28 mouse cellular contexts compared by ENCODE assay signal in genomic region chrX:42401091-42401490, GRCm38 (mm10).
"Had no signal": no experiment of that assay in that cellular context is flagged by ENCODE, and none has a peak within 500 bp of the region (broad histone marks: within the 10 kb centered on the region; RNA-seq: fewer than 3 reads in every experiment).

No protein-coding gene starts in this region.

- H3K4me1 ChIP-seq: embryonic facial prominence, embryonic 10.5 days; embryonic facial prominence, embryonic 12.5 days; embryonic facial prominence, embryonic 13.5 days; embryonic facial prominence, embryonic 15.5 days; forebrain, embryonic 12.5 days; forebrain, embryonic 13.5 days; forebrain, embryonic 15.5 days had no signal

- H3K36me3 ChIP-seq: embryonic facial prominence, embryonic 10.5 days; embryonic facial prominence, embryonic 12.5 days; embryonic facial prominence, embryonic 13.5 days; embryonic facial prominence, embryonic 15.5 days; forebrain, embryonic 10.5 days; forebrain, embryonic 12.5 days; forebrain, embryonic 15.5 days had no signal

- H3K4me3 ChIP-seq: embryonic facial prominence, embryonic 10.5 days; embryonic facial prominence, embryonic 12.5 days; embryonic facial prominence, embryonic 13.5 days; embryonic facial prominence, embryonic 15.5 days; erythroblast, embryonic 14.5 days; forebrain, embryonic 10.5 days; forebrain, embryonic 12.5 days; forebrain, embryonic 13.5 days; forebrain, embryonic 15.5 days; gastrocnemius, adult 2 months; heart, adult 2 months had no signal

- H3K27me3 ChIP-seq: embryonic facial prominence, embryonic 12.5 days; embryonic facial prominence, embryonic 13.5 days; embryonic facial prominence, embryonic 15.5 days; forebrain, embryonic 12.5 days; forebrain, embryonic 13.5 days; forebrain, embryonic 15.5 days had no signal

- DNase-seq: cerebellum, adult 2 months; cerebellum, adult 8-10 months; cerebellum, adult 9-10 months; cerebellum, adult 9-11 months; cerebellum, postnatal 10 days; cerebellum, postnatal 14 days; cerebellum, postnatal 25 days; cerebellum, postnatal 36 days; forebrain, postnatal 0 days; gastrocnemius, adult 2 months; gastrocnemius, postnatal 10 days; gastrocnemius, postnatal 14 days; gastrocnemius, postnatal 25 days; gastrocnemius, postnatal 36 days; heart, adult 11 months; heart, adult 18-20 months; heart, adult 2 months had no signal

- ATAC-seq: forebrain, embryonic 13.5 days; forebrain, embryonic 14.5 days; forebrain, embryonic 15.5 days; forebrain, embryonic 16.5 days; forebrain, postnatal 0 days had no signal

- H3K9ac ChIP-seq: embryonic facial prominence, embryonic 12.5 days; embryonic facial prominence, embryonic 13.5 days; embryonic facial prominence, embryonic 15.5 days; forebrain, embryonic 12.5 days; forebrain, embryonic 13.5 days; forebrain, embryonic 15.5 days; forebrain, postnatal 0 days had no signal

- H3K9me3 ChIP-seq: embryonic facial prominence, embryonic 10.5 days; embryonic facial prominence, embryonic 12.5 days; embryonic facial prominence, embryonic 13.5 days; embryonic facial prominence, embryonic 15.5 days; forebrain, embryonic 10.5 days; forebrain, embryonic 12.5 days; forebrain, embryonic 13.5 days; forebrain, embryonic 15.5 days had no signal

- H3K4me2 ChIP-seq: embryonic facial prominence, embryonic 12.5 days; embryonic facial prominence, embryonic 13.5 days; embryonic facial prominence, embryonic 15.5 days; forebrain, embryonic 12.5 days; forebrain, embryonic 13.5 days; forebrain, embryonic 15.5 days had no signal

- H3K27ac ChIP-seq: embryonic facial prominence, embryonic 10.5 days; embryonic facial prominence, embryonic 12.5 days; embryonic facial prominence, embryonic 13.5 days; embryonic facial prominence, embryonic 15.5 days; forebrain, embryonic 10.5 days; forebrain, embryonic 12.5 days; forebrain, embryonic 13.5 days; forebrain, embryonic 15.5 days; gastrocnemius, adult 2 months; heart, adult 2 months had no signal
